Mouse (Mus musculus) limb, embryonic 13.5 days (tissue): ENCODE measurements at regions not wholly inside any gene's neighbourhood (a gene's known extent, or its start where the extent isn't known, plus 50 kb on each side); places are given as distances from the start of the nearest gene placed in this dataset.
"Not testable (repeated sequence)": the region's sequence is repeated elsewhere in the genome, so short reads cannot be mapped to it uniquely, and the experiment has no call there.

Experiments
- ATAC-seq: fragments of 200-750 bp; cut with Nextera tagmentation; 2 replicates; pipeline ENCODE4 v1.8.0; 2017; ENCODE audit warnings: low read depth, moderate number of reproducible peaks, moderate TSS enrichment; ENCODE audit not compliant: low FRiP score
- H3K27ac ChIP-seq: fragments of 300-500 bp; sonication (generic); 2 replicates; pipeline ENCODE4 v1.5.1; 2015; ENCODE audit warnings: inconsistent platforms, mild to moderate bottlenecking, moderate library complexity
- H3K27me3 ChIP-seq: fragments of 300-500 bp; sonication (generic); 2 replicates; pipeline ENCODE4 v1.6.1; 2015; ENCODE audit warnings: mild to moderate bottlenecking, inconsistent platforms
- H3K36me3 ChIP-seq: fragments of 300-500 bp; sonication (generic); 2 replicates; pipeline ENCODE4 v1.6.1; 2015; ENCODE audit warnings: inconsistent platforms, mild to moderate bottlenecking, moderate library complexity
- H3K4me1 ChIP-seq: fragments of 300-500 bp; sonication (generic); 2 replicates; pipeline ENCODE4 v1.6.1; 2015; ENCODE audit warnings: inconsistent platforms
- H3K4me2 ChIP-seq: fragments of 300-500 bp; sonication (generic); replicated peaks from 2 replicates; pipeline ENCODE4 v1.6.1; 2015; ENCODE audit warnings: inconsistent platforms, mild to moderate bottlenecking, moderate library complexity
- H3K4me3 ChIP-seq: fragments of 300-500 bp; sonication (generic); 2 replicates; pipeline ENCODE4 v1.5.1; 2015; ENCODE audit warnings: moderate library complexity, mild to moderate bottlenecking, inconsistent platforms
- H3K9ac ChIP-seq: fragments of 300-500 bp; sonication (generic); 2 replicates; pipeline ENCODE4 v1.6.1; 2015; ENCODE audit warnings: mild to moderate bottlenecking, inconsistent platforms
- H3K9me3 ChIP-seq: fragments of 300-500 bp; sonication (generic); 2 replicates; pipeline ENCODE4 v1.6.1; 2016; ENCODE audit warnings: inconsistent platforms
- WGBS: fragments of 180-500 bp; shearing (Covaris S2); methylation state at CpG from one replicate; pipeline ENCODE4 v1.1.7; 2015; 5-methylcytosine and 5-hydroxymethylcytosine counted together

DNA sequence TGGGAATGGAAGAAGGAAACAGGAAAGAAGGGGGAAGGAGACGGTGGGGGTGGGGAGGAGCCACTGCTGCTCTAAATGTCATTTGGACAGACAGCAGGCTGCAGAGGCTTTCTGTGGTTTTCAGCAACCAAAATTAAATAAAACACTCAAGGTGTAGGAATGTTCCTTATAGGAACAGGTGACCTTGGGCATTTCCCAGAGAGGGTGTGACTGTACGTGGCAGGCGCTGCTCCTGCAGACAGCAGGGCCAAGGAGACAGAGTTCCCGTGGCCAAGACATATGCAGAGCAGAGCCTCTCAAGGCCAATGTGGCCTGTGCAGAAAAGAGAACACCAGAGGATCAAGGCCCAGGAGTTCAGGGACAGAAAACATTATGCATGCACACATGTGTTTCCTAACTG lies 175.9 kb upstream of the Afdn start:
- Histone ChIP-seq H3K4me1 (no peaks in the 10 kb centered on the region), H3K27me3 (no peaks in the 10 kb centered on the region), H3K36me3 (no peaks in the 10 kb centered on the region), H3K9me3 (no peaks in the 10 kb centered on the region), H3K4me2 (no peak overlapping the region), H3K27ac (no peak overlapping the region), H3K9ac (no peak overlapping the region), H3K4me3 (no peak overlapping the region)
- no peak for ATAC-seq
- 71% methylated on average over 4 of the region's 4 CpGs for WGBS

DNA sequence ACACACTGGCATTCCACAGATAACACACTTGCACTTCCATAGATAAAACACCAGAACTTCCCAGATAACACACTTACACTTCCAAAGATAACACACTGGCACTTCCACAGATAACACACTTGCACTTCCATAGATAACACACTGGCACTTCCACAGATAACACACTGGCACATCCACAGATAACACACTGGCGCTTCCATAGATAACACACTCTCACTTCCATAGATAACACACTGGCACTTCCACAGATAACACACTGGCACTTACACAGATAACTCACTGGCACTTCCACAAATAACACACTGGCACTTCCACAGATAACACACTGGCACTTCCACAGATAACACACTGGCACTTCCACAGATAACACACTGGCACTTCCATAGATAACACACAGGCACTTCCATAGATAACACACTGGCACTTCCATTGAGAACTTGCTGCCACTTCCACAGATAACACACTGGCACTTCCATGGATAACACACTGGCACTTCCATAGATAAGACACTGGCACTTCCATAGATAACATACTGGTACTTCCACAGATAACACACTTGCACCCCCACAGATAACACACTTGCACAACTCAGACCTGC lies 170.0 kb upstream of the Afdn start:
- not testable (repeated sequence) for ATAC-seq, H3K4me1 ChIP-seq, H3K9ac ChIP-seq, H3K27me3 ChIP-seq, H3K27ac ChIP-seq, H3K4me2 ChIP-seq, H3K4me3 ChIP-seq, H3K9me3 ChIP-seq, H3K36me3 ChIP-seq
- WGBS, result 75% methylated on average over 1 of the region's 1 CpGs
